9 mouse cellular contexts compared by ENCODE assay signal in the genomic region with DNA sequence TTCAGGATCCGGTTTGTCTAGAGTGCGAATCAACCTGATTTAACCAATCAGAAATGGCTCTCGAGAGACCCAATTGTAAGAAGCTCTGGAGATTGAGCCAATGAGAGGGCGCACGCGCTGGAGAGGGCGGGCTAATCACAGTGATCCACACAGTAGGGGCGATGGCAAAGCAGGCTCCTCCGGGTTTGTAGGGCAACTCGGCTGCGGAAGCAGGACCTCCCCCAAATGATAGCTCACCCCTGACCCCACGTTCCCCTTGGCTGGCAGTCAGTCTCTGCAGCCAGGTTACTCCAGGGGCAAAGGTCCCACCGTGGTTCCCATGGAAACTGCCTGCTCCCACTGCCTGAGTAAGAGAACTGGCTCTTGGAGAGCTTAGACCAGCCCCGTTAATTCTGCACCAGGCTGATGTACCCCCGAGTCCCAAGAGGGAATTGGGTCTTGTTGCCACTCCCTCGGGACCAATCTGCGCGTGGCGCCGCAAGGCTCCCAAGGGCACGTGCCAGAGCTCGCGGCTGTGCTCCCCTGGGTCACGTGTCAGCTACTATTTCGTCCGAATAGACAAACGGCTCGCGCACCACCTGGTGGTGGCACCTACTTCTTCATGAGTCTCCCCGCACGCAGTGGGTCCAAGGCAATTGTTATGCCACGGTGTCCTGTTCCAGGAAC. TPM values are rescaled to one million over a fixed set of nuclear protein-coding genes. Genes with fewer than 3 reads are reported as not detected.
DNase-seq lines count a peak whose midpoint lies in the region; ATAC-seq and TF ChIP-seq lines count a peak whose summit lies in the region.
"Had no signal": no experiment of that assay in that cellular context is flagged by ENCODE, and none has a peak within 500 bp of the region (broad histone marks: within the 10 kb centered on the region; RNA-seq: fewer than 3 reads in every experiment).

No protein-coding gene starts in this region.

- no peak for TF ChIP-seq CTCF in bone marrow macrophage, adult 2 months (IDR thresholded peaks at IDR 0.05; ENCODE audit: low read depth, low read length)
- TF ChIP-seq CTCF in liver, embryonic 14.5 days (IDR thresholded peaks at IDR 0.05; ENCODE audit: low read depth), result peak; percentile 82
- peak; percentile 64; the same call in 1 of the 2 replicates for TF ChIP-seq CTCF in testis, adult 2 months (IDR thresholded peaks at IDR 0.05; ENCODE audit: control insufficient read depth, insufficient read depth, insufficient replicate concordance, low read depth, low read length)

- H3K27ac ChIP-seq in bone marrow macrophage, adult 2 months (ENCODE audit: insufficient read depth, low read depth, low read length), result no peak overlapping the region
- no peak overlapping the region for H3K27ac ChIP-seq in embryonic facial prominence, embryonic 14.5 days (replicated peaks; ENCODE audit: low read depth, low read length)
- H3K27ac ChIP-seq in heart, embryonic 16.5 days (ENCODE audit: low read length), result no peak overlapping the region
- no peak overlapping the region for H3K27ac ChIP-seq in liver, embryonic 14.5 days
- H3K27ac ChIP-seq in neural tube, embryonic 11.5 days (ENCODE audit: low read depth, low read length), result no peak overlapping the region
- no peak overlapping the region for H3K27ac ChIP-seq in testis, adult 2 months (ENCODE audit: control insufficient read depth, insufficient read depth, low read depth, low read length)

- WGBS in embryonic facial prominence, embryonic 14.5 days, result 3% methylated on average over 30 of the region's 32 CpGs
- WGBS in heart, embryonic 16.5 days, result 3% methylated on average over 32 of the region's 32 CpGs
- 2% methylated on average over 32 of the region's 32 CpGs for WGBS in liver, embryonic 14.5 days (ENCODE audit: insufficient replicate concordance)
- WGBS in neural tube, embryonic 11.5 days, result 2% methylated on average over 32 of the region's 32 CpGs

- no peak for TF ChIP-seq POLR2A in bone marrow macrophage, adult 2 months (IDR thresholded peaks at IDR 0.05; ENCODE audit: borderline replicate concordance, low read depth, low read length)
- no peak for TF ChIP-seq POLR2A in testis, adult 2 months (IDR thresholded peaks at IDR 0.05; ENCODE audit: control insufficient read depth, low read depth, low read length)

- peak overlapping the region; percentile 47 for H3K4me3 ChIP-seq in bone marrow macrophage, adult 2 months (ENCODE audit: insufficient read depth, low read length)
- H3K4me3 ChIP-seq in embryonic facial prominence, embryonic 14.5 days (ENCODE audit: low read depth, low read length), result 0 out of 2 replicates have a peak overlapping the region, but pooled peaks have one; percentile 2
- no peak overlapping the region for H3K4me3 ChIP-seq in heart, embryonic 16.5 days (ENCODE audit: low read length)
- H3K4me3 ChIP-seq in liver, embryonic 14.5 days (ENCODE audit: insufficient read depth in 1 of 2, low read depth in 2 of 2, low read length in 2 of 2), result no peak overlapping the region
- no peak overlapping the region for H3K4me3 ChIP-seq in neural tube, embryonic 11.5 days (ENCODE audit: low read depth, low read length)
- H3K4me3 ChIP-seq in testis, adult 2 months (ENCODE audit: control insufficient read depth, low read depth, low read length), result no peak overlapping the region; the same call in 1 of the 2 replicates
- H3K4me3 ChIP-seq: erythroblast, embryonic 14.5 days had no signal

- peaks cover 53% of the 10 kb centered on the region for H3K27me3 ChIP-seq in embryonic facial prominence, embryonic 14.5 days (replicated peaks; ENCODE audit: control insufficient read depth, insufficient read depth, low read length)
- H3K27me3 ChIP-seq in heart, embryonic 16.5 days (ENCODE audit: control insufficient read depth, insufficient read depth, low read length), result peaks cover 58% of the 10 kb centered on the region
- H3K27me3 ChIP-seq in liver, embryonic 14.5 days (ENCODE audit: control insufficient read depth, insufficient read depth, low read length), result peaks cover 48% of the 10 kb centered on the region
- H3K27me3 ChIP-seq in neural tube, embryonic 11.5 days (ENCODE audit: control insufficient read depth, insufficient read depth, low read length), result peaks cover 19% of the 10 kb centered on the region
- peaks cover 2% of the 10 kb centered on the region; the same call in 1 of the 2 replicates for H3K27me3 ChIP-seq in testis, adult 2 months (ENCODE audit: control insufficient read depth, insufficient read depth, low read length)

- no peak overlapping the region for H3K9ac ChIP-seq in embryonic facial prominence, embryonic 14.5 days (ENCODE audit: low read depth, low read length)
- no peak overlapping the region for H3K9ac ChIP-seq in heart, embryonic 16.5 days (ENCODE audit: low read length)
- no peak overlapping the region for H3K9ac ChIP-seq in liver, embryonic 14.5 days (replicated peaks)
- 0 out of 2 replicates have a peak overlapping the region, but pooled peaks have one; percentile 18 for H3K9ac ChIP-seq in neural tube, embryonic 11.5 days (ENCODE audit: low read length)

- H3K4me1 ChIP-seq in bone marrow macrophage, adult 2 months (ENCODE audit: control insufficient read depth, insufficient read depth, low read length), result peaks cover 5% of the 10 kb centered on the region
- peaks cover 14% of the 10 kb centered on the region for H3K4me1 ChIP-seq in embryonic facial prominence, embryonic 14.5 days (ENCODE audit: control insufficient read depth, insufficient read depth, low read length)
- H3K4me1 ChIP-seq in heart, embryonic 16.5 days (ENCODE audit: control insufficient read depth, insufficient read depth, low read length), result peaks cover 15% of the 10 kb centered on the region
- H3K4me1 ChIP-seq in liver, embryonic 14.5 days (replicated peaks; ENCODE audit: control insufficient read depth in 2 of 2, insufficient read depth in 2 of 2, low read length in 1 of 2), result peaks cover 7 to 11% of the 10 kb centered on the region in 2 experiments
- peaks cover 9% of the 10 kb centered on the region; the same call in 1 of the 2 replicates for H3K4me1 ChIP-seq in neural tube, embryonic 11.5 days (ENCODE audit: control insufficient read depth, insufficient read depth, low read length)
- H3K4me1 ChIP-seq in testis, adult 2 months (ENCODE audit: control insufficient read depth, insufficient read depth, low read length), result peaks cover 32% of the 10 kb centered on the region

- peaks cover 26% of the 10 kb centered on the region for H3K36me3 ChIP-seq in embryonic facial prominence, embryonic 14.5 days (ENCODE audit: control insufficient read depth, insufficient read depth, low read length)
- peaks cover 22% of the 10 kb centered on the region for H3K36me3 ChIP-seq in heart, embryonic 16.5 days (ENCODE audit: control insufficient read depth, insufficient read depth)
- peaks cover 2% of the 10 kb centered on the region for H3K36me3 ChIP-seq in liver, embryonic 14.5 days (replicated peaks; ENCODE audit: control insufficient read depth, insufficient read depth, low read depth)
- peaks cover 12% of the 10 kb centered on the region; the same call in 1 of the 2 replicates for H3K36me3 ChIP-seq in neural tube, embryonic 11.5 days (ENCODE audit: control insufficient read depth, insufficient read depth, low read length)
- H3K36me3 ChIP-seq in testis, adult 2 months (ENCODE audit: control insufficient read depth, insufficient read depth, low read length), result no peaks in the 10 kb centered on the region; the same call in 1 of the 2 replicates

- peak; percentile 82 for ATAC-seq in CD4-positive, CD25-positive, alpha-beta regulatory T cell, adult 4 months
- ATAC-seq in embryonic facial prominence, embryonic 14.5 days (ENCODE audit: low read depth), result peak; percentile 52
- ATAC-seq in heart, embryonic 16.5 days (replicated peaks; ENCODE audit: extremely low read depth, insufficient read depth, low FRiP score), result no peak
- ATAC-seq in liver, embryonic 14.5 days (ENCODE audit: insufficient read depth), result peak; percentile 71
- ATAC-seq in neural tube, embryonic 11.5 days (ENCODE audit: insufficient read depth, low FRiP score, low TSS enrichment), result peak; percentile 24; the same call in 1 of the 2 replicates

- no peaks in the 10 kb centered on the region for H3K9me3 ChIP-seq in embryonic facial prominence, embryonic 14.5 days (ENCODE audit: control insufficient read depth, low read length)
- H3K9me3 ChIP-seq in heart, embryonic 16.5 days (replicated peaks; ENCODE audit: control insufficient read depth, low read length), result no peaks in the 10 kb centered on the region
- no peaks in the 10 kb centered on the region for H3K9me3 ChIP-seq in liver, embryonic 14.5 days (ENCODE audit: control insufficient read depth, low read length)
- no peaks in the 10 kb centered on the region for H3K9me3 ChIP-seq in neural tube, embryonic 11.5 days (ENCODE audit: control insufficient read depth, low read length)

- DNase-seq in embryonic facial prominence, embryonic 14.5 days (ENCODE audit: low spot score), result peak; percentile 87
- peak; percentile 81 to 90 for DNase-seq in kidney, postnatal 36 days
- peak; percentile 49 to 54 (median 52) for DNase-seq in liver, embryonic 14.5 days (ENCODE audit: low read depth in 3 of 3, low spot score in 3 of 3)
- DNase-seq in neural tube, embryonic 11.5 days (ENCODE audit: low spot score), result peak; percentile 84

- TF ChIP-seq EP300 in liver, embryonic 14.5 days (IDR thresholded peaks at IDR 0.05; ENCODE audit: low read depth), result no peak

- H3K4me2 ChIP-seq in embryonic facial prominence, embryonic 14.5 days (ENCODE audit: low read depth, low read length), result peak overlapping the region; percentile 31
- H3K4me2 ChIP-seq in heart, embryonic 16.5 days (ENCODE audit: low read depth, low read length), result peak overlapping the region; percentile 24
- peak overlapping the region; percentile 35; the same call in 1 of the 2 replicates for H3K4me2 ChIP-seq in liver, embryonic 14.5 days (ENCODE audit: low read depth)
- peak overlapping the region; percentile 38 for H3K4me2 ChIP-seq in neural tube, embryonic 11.5 days (ENCODE audit: low read depth)

RNA-seq across cellular contexts. Expression of a gene that starts 2.7 kb away (rescaled TPM):
- under 1 TPM in 1 of 2 experiments, not detected in 1; 0.07 TPM for polyA plus RNA-seq in CD4-positive, CD25-positive, alpha-beta regulatory T cell, adult 4 months (2017; shearing (Covaris generic))
- polyA plus RNA-seq in bone marrow macrophage, adult 2 months (2012; ENCODE audit: insufficient read depth, insufficient read length, missing spikeins), result 0.19 TPM in 1 of 2 replicates, not detected in the other
- 4.6 and 5.1 TPM in 2 replicates for polyA plus RNA-seq in embryonic facial prominence, embryonic 14.5 days (2014; fragmentation: Nextera tagmentation; extraction: Ambion mirVana)
- polyA plus RNA-seq in heart, embryonic 16.5 days (2015; fragmentation: Nextera tagmentation; extraction: Ambion mirVana), result 0.21 and 0.29 TPM in 2 replicates
- 0.01 and 0.22 TPM in 2 replicates for polyA plus RNA-seq in liver, embryonic 14.5 days (2012; rRNA removed)
- not detected in 2 replicates for polyA plus RNA-seq in liver, embryonic 14.5 days (2014; fragmentation: Nextera tagmentation; extraction: Ambion mirVana)
- polyA plus RNA-seq in neural tube, embryonic 11.5 days (2014; fragmentation: Nextera tagmentation; extraction: Ambion mirVana), result 64.6 and 69.1 TPM in 2 replicates
- 1.8 and 1.9 TPM in 2 replicates for polyA plus RNA-seq in testis, adult 2 months (2012; rRNA removed)

RNA-seq across cellular contexts. Expression of a gene that starts 16.5 kb away (rescaled TPM):
- polyA plus RNA-seq in CD4-positive, CD25-positive, alpha-beta regulatory T cell, adult 4 months (2017; shearing (Covaris generic)), result not detected
- polyA plus RNA-seq in bone marrow macrophage, adult 2 months (2012; ENCODE audit: insufficient read depth, insufficient read length, missing spikeins), result not detected in 2 replicates
- not detected in 2 replicates for polyA plus RNA-seq in embryonic facial prominence, embryonic 14.5 days (2014; fragmentation: Nextera tagmentation; extraction: Ambion mirVana)
- not detected in 2 replicates for polyA plus RNA-seq in heart, embryonic 16.5 days (2015; fragmentation: Nextera tagmentation; extraction: Ambion mirVana)
- polyA plus RNA-seq in liver, embryonic 14.5 days (2012; rRNA removed), result not detected in 2 replicates
- not detected in 2 replicates for polyA plus RNA-seq in liver, embryonic 14.5 days (2014; fragmentation: Nextera tagmentation; extraction: Ambion mirVana)
- polyA plus RNA-seq in neural tube, embryonic 11.5 days (2014; fragmentation: Nextera tagmentation; extraction: Ambion mirVana), result not detected in 2 replicates
- polyA plus RNA-seq in testis, adult 2 months (2012; rRNA removed), result not detected in 2 replicates
- polyA plus RNA-seq: erythroblast, embryonic 14.5 days had no signal

RNA-seq across cellular contexts. Expression of a gene that starts 16.6 kb away (rescaled TPM):
- polyA plus RNA-seq in CD4-positive, CD25-positive, alpha-beta regulatory T cell, adult 4 months (2017; shearing (Covaris generic)), result 1 to 10 TPM; 4.7 to 7.3 TPM
- 9.5 and 10.3 TPM in 2 replicates for polyA plus RNA-seq in bone marrow macrophage, adult 2 months (2012; ENCODE audit: insufficient read depth, insufficient read length, missing spikeins)
- 6.5 and 9.2 TPM in 2 replicates for polyA plus RNA-seq in embryonic facial prominence, embryonic 14.5 days (2014; fragmentation: Nextera tagmentation; extraction: Ambion mirVana)
- 10.4 and 10.7 TPM in 2 replicates for polyA plus RNA-seq in heart, embryonic 16.5 days (2015; fragmentation: Nextera tagmentation; extraction: Ambion mirVana)
- polyA plus RNA-seq in liver, embryonic 14.5 days (2012; rRNA removed), result 6.6 and 8.0 TPM in 2 replicates
- 2.4 and 3.1 TPM in 2 replicates for polyA plus RNA-seq in liver, embryonic 14.5 days (2014; fragmentation: Nextera tagmentation; extraction: Ambion mirVana)
- 8.2 and 9.5 TPM in 2 replicates for polyA plus RNA-seq in neural tube, embryonic 11.5 days (2014; fragmentation: Nextera tagmentation; extraction: Ambion mirVana)
- 43.1 and 44.9 TPM in 2 replicates for polyA plus RNA-seq in testis, adult 2 months (2012; rRNA removed)

RNA-seq across cellular contexts. Expression of a gene that starts 30.7 kb away (rescaled TPM):
- polyA plus RNA-seq in CD4-positive, CD25-positive, alpha-beta regulatory T cell, adult 4 months (2017; shearing (Covaris generic)), result 10 to 100 TPM; 35.8 to 55.9 TPM
- polyA plus RNA-seq in bone marrow macrophage, adult 2 months (2012; ENCODE audit: insufficient read depth, insufficient read length, missing spikeins), result 5.7 and 7.0 TPM in 2 replicates
- polyA plus RNA-seq in embryonic facial prominence, embryonic 14.5 days (2014; fragmentation: Nextera tagmentation; extraction: Ambion mirVana), result 30.0 and 33.3 TPM in 2 replicates
- polyA plus RNA-seq in heart, embryonic 16.5 days (2015; fragmentation: Nextera tagmentation; extraction: Ambion mirVana), result 68.8 and 73.1 TPM in 2 replicates
- polyA plus RNA-seq in liver, embryonic 14.5 days (2012; rRNA removed), result 14.6 and 14.7 TPM in 2 replicates
- polyA plus RNA-seq in liver, embryonic 14.5 days (2014; fragmentation: Nextera tagmentation; extraction: Ambion mirVana), result 16.8 and 19.9 TPM in 2 replicates
- polyA plus RNA-seq in neural tube, embryonic 11.5 days (2014; fragmentation: Nextera tagmentation; extraction: Ambion mirVana), result 40.1 and 40.4 TPM in 2 replicates
- polyA plus RNA-seq in testis, adult 2 months (2012; rRNA removed), result 71.6 and 72.6 TPM in 2 replicates

RNA-seq across cellular contexts. Expression of a gene that starts 44.5 kb away (rescaled TPM):
- under 1 TPM in 1 of 2 experiments, not detected in 1; 0.22 TPM for polyA plus RNA-seq in CD4-positive, CD25-positive, alpha-beta regulatory T cell, adult 4 months (2017; shearing (Covaris generic))
- 1.6 and 1.9 TPM in 2 replicates for polyA plus RNA-seq in bone marrow macrophage, adult 2 months (2012; ENCODE audit: insufficient read depth, insufficient read length, missing spikeins)
- 5.5 and 7.1 TPM in 2 replicates for polyA plus RNA-seq in embryonic facial prominence, embryonic 14.5 days (2014; fragmentation: Nextera tagmentation; extraction: Ambion mirVana)
- polyA plus RNA-seq in heart, embryonic 16.5 days (2015; fragmentation: Nextera tagmentation; extraction: Ambion mirVana), result 140 and 164 TPM in 2 replicates
- polyA plus RNA-seq in liver, embryonic 14.5 days (2012; rRNA removed), result 0.17 and 0.91 TPM in 2 replicates
- polyA plus RNA-seq in liver, embryonic 14.5 days (2014; fragmentation: Nextera tagmentation; extraction: Ambion mirVana), result 0.09 and 0.44 TPM in 2 replicates
- 1.0 and 2.6 TPM in 2 replicates for polyA plus RNA-seq in neural tube, embryonic 11.5 days (2014; fragmentation: Nextera tagmentation; extraction: Ambion mirVana)
- polyA plus RNA-seq in testis, adult 2 months (2012; rRNA removed), result 5.8 and 22.3 TPM in 2 replicates
- polyA plus RNA-seq: erythroblast, embryonic 14.5 days had no signal

Comparison
In these comparisons a context has a peak if more than half of its experiments do, and no peak if none do; other contexts are left out.
1. H3K4me3 ChIP-seq: peak in bone marrow macrophage, adult 2 months (single experiment) and embryonic facial prominence, embryonic 14.5 days (single experiment); none in heart, embryonic 16.5 days (single experiment), liver, embryonic 14.5 days (0 of 2), neural tube, embryonic 11.5 days (single experiment) and testis, adult 2 months (single experiment).
2. RNA of a gene that starts 2.7 kb away (polyA plus RNA-seq): 64.6 to 69.1 TPM in neural tube, embryonic 11.5 days; 4.6 to 5.1 TPM in embryonic facial prominence, embryonic 14.5 days, 1.8 to 1.9 TPM in testis, adult 2 months, 0.21 to 0.29 TPM in heart, embryonic 16.5 days, 0.07 TPM in CD4-positive, CD25-positive, alpha-beta regulatory T cell, adult 4 months, 0.19 TPM in bone marrow macrophage, adult 2 months and 0.01 to 0.22 TPM in liver, embryonic 14.5 days; every median in the first group is over 10 times any median in the second.
3. Peak in every context shown above with its lines, with median percentiles within 50 percentile points of each other: DNase-seq and H3K4me2 ChIP-seq.